Mouse (Mus musculus) midbrain, embryonic 10.5 days (tissue): ENCODE results near the gene Lrrc7. TPM values are rescaled to one million over a fixed set of nuclear protein-coding genes. Genes with fewer than 3 reads are reported as not detected.

Experiments used
- DNase-seq: peaks from one replicate; pipeline ENCODE4 v3.0.0-alpha.2; 2017; ENCODE audit warnings: low spot score
- H3K27ac ChIP-seq: fragments of 300-500 bp; sonication (generic); replicated peaks from 2 replicates; pipeline ENCODE4 v1.5.1; 2016; ENCODE audit warnings: mild to moderate bottlenecking
- H3K27me3 ChIP-seq: fragments of 300-500 bp; sonication (generic); 2 replicates; pipeline ENCODE4 v1.6.1; 2016; ENCODE audit warnings: low read depth, mild to moderate bottlenecking; ENCODE audit not compliant: poor library complexity, severe bottlenecking
- H3K36me3 ChIP-seq: fragments of 300-500 bp; sonication (generic); 2 replicates; pipeline ENCODE4 v1.6.1; 2016; ENCODE audit warnings: mild to moderate bottlenecking, moderate library complexity
- H3K4me1 ChIP-seq: fragments of 300-500 bp; sonication (generic); 2 replicates; pipeline ENCODE4 v1.6.1; 2016
- H3K4me3 ChIP-seq: fragments of 300-500 bp; sonication (generic); 2 replicates; pipeline ENCODE4 v1.5.1; 2016; ENCODE audit warnings: mild to moderate bottlenecking, moderate library complexity
- H3K9me3 ChIP-seq: fragments of 300-500 bp; sonication (generic); replicated peaks from 2 replicates; pipeline ENCODE4 v1.6.1; 2016; ENCODE audit warnings: mild to moderate bottlenecking
- WGBS: fragments of 180-500 bp; shearing (Covaris S2); methylation state at CpG from one replicate; pipeline ENCODE4 v1.1.7; 2016; 5-methylcytosine and 5-hydroxymethylcytosine counted together
- polyA plus RNA-seq: library from polyadenylated mRNA; unstranded; fragments of >200 nt; fragmentation: Nextera tagmentation; extraction: Ambion mirVana; gene quantifications from 2 replicates; pipeline ENCODE4 v1.2.1, GENCODE M21; 2016

Gene Lrrc7
- polyA plus RNA-seq, 1 experiment from 2014 or later: 0.31 TPM

GRCm38 (mm10) chr3:158528471-158528870 is 33.5 kb downstream of the Lrrc7 start:
- Histone ChIP-seq H3K27me3 (no peaks in the 10 kb centered on the region), H3K27ac (no peak overlapping the region), H3K36me3 (no peaks in the 10 kb centered on the region), H3K4me1 (no peaks in the 10 kb centered on the region), H3K4me3 (no peak overlapping the region), H3K9me3 (no peaks in the 10 kb centered on the region)
- no peak for DNase-seq
- WGBS: 26% methylated on average over 1 of the region's 1 CpGs

- H3K4me3 ChIP-seq: no peak overlapping the region
- no peak for DNase-seq
- no peaks in the 10 kb centered on the region for H3K4me1 ChIP-seq
- H3K9me3 ChIP-seq: no peaks in the 10 kb centered on the region
- no peaks in the 10 kb centered on the region for H3K36me3 ChIP-seq
- no peak overlapping the region for H3K27ac ChIP-seq
- WGBS: 69% methylated on average over 1 of the region's 1 CpGs
- H3K27me3 ChIP-seq: no peaks in the 10 kb centered on the region
These were observed 68.3 kb downstream of the Lrrc7 start for GRCm38 (mm10) chr3:158493730-158494129.

- Histone ChIP-seq H3K9me3 (no peaks in the 10 kb centered on the region), H3K4me1 (no peaks in the 10 kb centered on the region), H3K36me3 (no peaks in the 10 kb centered on the region), H3K4me3 (no peak overlapping the region), H3K27me3 (no peaks in the 10 kb centered on the region), H3K27ac (no peak overlapping the region)
- WGBS: 94% methylated on average over 2 of the region's 2 CpGs
- no peak for DNase-seq
These were observed 82.3 kb downstream of the Lrrc7 start for GRCm38 (mm10) chr3:158479677-158480076.

GRCm38 (mm10) chr3:158400600-158400999 is 161.4 kb downstream of the Lrrc7 start:
- Histone ChIP-seq H3K27me3 (no peaks in the 10 kb centered on the region), H3K4me3 (no peak overlapping the region), H3K4me1 (peaks cover 4% of the 10 kb centered on the region; the same call in 1 of the 2 replicates), H3K27ac (no peak overlapping the region), H3K9me3 (0 out of 2 replicates have a peak, but pooled peaks cover 4% of the 10 kb centered on the region), H3K36me3 (no peaks in the 10 kb centered on the region)
- 90% methylated on average over 1 of the region's 1 CpGs for WGBS
- DNase-seq: no peak

- Histone ChIP-seq H3K27ac (no peak overlapping the region), H3K4me3 (no peak overlapping the region), H3K36me3 (no peaks in the 10 kb centered on the region), H3K9me3 (no peaks in the 10 kb centered on the region), H3K4me1 (peaks cover 20% of the 10 kb centered on the region), H3K27me3 (no peaks in the 10 kb centered on the region)
- no peak for DNase-seq
These were observed 170.5 kb downstream of the Lrrc7 start for GRCm38 (mm10) chr3:158391534-158391933.

GRCm38 (mm10) chr3:158388076-158388454 is 174.0 kb downstream of the Lrrc7 start:
- Histone ChIP-seq H3K27me3 (no peaks in the 10 kb centered on the region), H3K27ac (no peak overlapping the region), H3K4me1 (peaks cover 16% of the 10 kb centered on the region), H3K36me3 (no peaks in the 10 kb centered on the region), H3K9me3 (no peaks in the 10 kb centered on the region), H3K4me3 (no peak overlapping the region)
- WGBS: 36% methylated on average over 2 of the region's 2 CpGs
- DNase-seq: no peak

- no peak overlapping the region for H3K4me3 ChIP-seq
- WGBS: 68% methylated on average over 2 of the region's 2 CpGs
These were observed 174.5 kb downstream of the Lrrc7 start for GRCm38 (mm10) chr3:158387413-158388075.

GRCm38 (mm10) chr3:158386848-158387247 is 175.2 kb downstream of the Lrrc7 start:
- DNase-seq: no peak
- Histone ChIP-seq H3K9me3 (no peaks in the 10 kb centered on the region), H3K27ac (no peak overlapping the region), H3K27me3 (no peaks in the 10 kb centered on the region), H3K4me3 (no peak overlapping the region), H3K4me1 (peaks cover 16% of the 10 kb centered on the region), H3K36me3 (no peaks in the 10 kb centered on the region)
- 63% methylated on average over 1 of the region's 1 CpGs for WGBS

More at GRCm38 (mm10) chr3:158387413-158388075, 174.5 kb downstream of the Lrrc7 start:
- no peaks in the 10 kb centered on the region for H3K9me3 ChIP-seq
- H3K4me1 ChIP-seq: peaks cover 16% of the 10 kb centered on the region
- H3K36me3 ChIP-seq: no peaks in the 10 kb centered on the region
- no peak overlapping the region for H3K27ac ChIP-seq
- no peaks in the 10 kb centered on the region for H3K27me3 ChIP-seq
- no peak for DNase-seq

GRCm38 (mm10) chr3:158375885-158376284 is 186.1 kb downstream of the Lrrc7 start:
- WGBS: 0% methylated on average over 1 of the region's 1 CpGs
- Histone ChIP-seq H3K4me1 (no peaks in the 10 kb centered on the region), H3K27me3 (no peaks in the 10 kb centered on the region), H3K36me3 (no peaks in the 10 kb centered on the region), H3K27ac (no peak overlapping the region), H3K9me3 (no peaks in the 10 kb centered on the region), H3K4me3 (no peak overlapping the region)
- peak; percentile 36 for DNase-seq

- 94% methylated on average over 3 of the region's 3 CpGs for whole genome bisulfite sequencing
- no peaks in the 10 kb centered on the region for H3K36me3 ChIP-seq
- no peak overlapping the region for H3K27ac ChIP-seq
- H3K4me3 ChIP-seq: no peak overlapping the region
- no peaks in the 10 kb centered on the region for H3K27me3 ChIP-seq
- no peaks in the 10 kb centered on the region for H3K4me1 ChIP-seq
- no peak for DNase-seq
- no peaks in the 10 kb centered on the region for H3K9me3 ChIP-seq
These were observed 192.9 kb downstream of the Lrrc7 start for GRCm38 (mm10) chr3:158369169-158369568.

GRCm38 (mm10) chr3:158365801-158366200 is 196.2 kb downstream of the Lrrc7 start:
- no peak for DNase-seq
- no peaks in the 10 kb centered on the region for H3K36me3 ChIP-seq
- H3K4me3 ChIP-seq: no peak overlapping the region
- H3K4me1 ChIP-seq: no peaks in the 10 kb centered on the region
- H3K9me3 ChIP-seq: no peaks in the 10 kb centered on the region
- 80% methylated on average over 3 of the region's 3 CpGs for WGBS
- H3K27me3 ChIP-seq: no peaks in the 10 kb centered on the region
- no peak overlapping the region for H3K27ac ChIP-seq

- no peak overlapping the region for H3K27ac ChIP-seq
- H3K36me3 ChIP-seq: no peaks in the 10 kb centered on the region
- H3K27me3 ChIP-seq: no peaks in the 10 kb centered on the region
- WGBS: 97% methylated on average over 2 of the region's 2 CpGs
- no peak for DNase-seq
- H3K4me3 ChIP-seq: no peak overlapping the region
- H3K4me1 ChIP-seq: no peaks in the 10 kb centered on the region
- H3K9me3 ChIP-seq: no peaks in the 10 kb centered on the region
These were observed 199.9 kb downstream of the Lrrc7 start for GRCm38 (mm10) chr3:158362091-158362490.

- H3K4me1 ChIP-seq: no peaks in the 10 kb centered on the region
- no peak overlapping the region for H3K4me3 ChIP-seq
- H3K9me3 ChIP-seq: no peaks in the 10 kb centered on the region
- no peaks in the 10 kb centered on the region for H3K27me3 ChIP-seq
- WGBS: 89% methylated on average over 1 of the region's 1 CpGs
- H3K27ac ChIP-seq: no peak overlapping the region
- no peaks in the 10 kb centered on the region for H3K36me3 ChIP-seq
- DNase-seq: no peak
These were observed 205.3 kb downstream of the Lrrc7 start for GRCm38 (mm10) chr3:158356706-158357105.

- no peaks in the 10 kb centered on the region for H3K27me3 ChIP-seq
- H3K4me3 ChIP-seq: no peak overlapping the region
- H3K4me1 ChIP-seq: no peaks in the 10 kb centered on the region
- no peaks in the 10 kb centered on the region for H3K36me3 ChIP-seq
- no peaks in the 10 kb centered on the region for H3K9me3 ChIP-seq
- H3K27ac ChIP-seq: no peak overlapping the region
- WGBS: 90% methylated on average over 4 of the region's 4 CpGs
- no peak for DNase-seq
These were observed 205.8 kb downstream of the Lrrc7 start for GRCm38 (mm10) chr3:158356194-158356593.
